Mouse (Mus musculus) right cerebral cortex, adult 2 months (tissue): ENCODE results near the gene Nol7.

Source experiments
- DNase-seq, 2 experiments: peaks; one replicate each; pipeline ENCODE4 v3.0.0; 2021 to 2022; ENCODE audit warnings: low spot score in 2 of 2

Gene Nol7

DNA sequence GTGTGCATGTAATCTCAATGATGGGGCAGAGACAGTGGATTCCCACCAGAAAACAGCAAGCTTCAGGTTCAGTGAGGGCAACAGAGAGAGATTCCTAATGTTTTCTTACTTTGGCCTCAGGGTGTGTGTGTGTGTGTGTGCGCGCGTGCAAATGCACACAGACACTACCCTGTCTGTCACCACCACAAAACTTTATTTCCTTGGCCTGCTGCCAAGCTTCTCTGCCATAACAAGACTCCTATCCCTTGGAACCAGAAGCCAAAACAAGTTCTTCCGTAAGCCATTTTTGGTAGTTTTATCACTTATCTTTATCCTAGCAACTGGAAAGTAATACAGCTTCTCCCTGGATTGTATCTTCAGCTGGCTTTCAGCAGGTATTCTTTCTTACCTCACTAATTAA lies 30.2 kb downstream of the Nol7 start:
- no peak for DNase-seq

DNA sequence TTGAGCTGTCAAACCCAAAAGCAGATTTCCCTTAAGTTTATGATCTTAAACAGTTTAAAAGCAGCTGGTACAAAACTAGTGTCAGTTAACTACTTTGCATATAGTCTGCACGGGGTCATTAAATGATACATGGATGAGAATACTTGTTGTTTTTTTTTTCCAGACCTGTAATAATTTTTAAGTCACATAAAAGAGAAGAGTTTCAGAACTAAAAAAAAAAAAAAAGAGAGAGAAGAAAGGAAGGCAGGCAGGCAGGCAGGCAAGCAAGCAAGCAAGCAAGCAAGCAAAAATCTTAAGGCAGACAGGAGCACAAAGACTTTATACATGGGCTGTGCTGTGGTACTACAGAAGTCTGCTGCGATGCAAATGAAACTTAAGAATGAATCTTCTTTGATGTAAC lies 35.2 kb downstream of the Nol7 start:
- no peak for DNase-seq

DNA sequence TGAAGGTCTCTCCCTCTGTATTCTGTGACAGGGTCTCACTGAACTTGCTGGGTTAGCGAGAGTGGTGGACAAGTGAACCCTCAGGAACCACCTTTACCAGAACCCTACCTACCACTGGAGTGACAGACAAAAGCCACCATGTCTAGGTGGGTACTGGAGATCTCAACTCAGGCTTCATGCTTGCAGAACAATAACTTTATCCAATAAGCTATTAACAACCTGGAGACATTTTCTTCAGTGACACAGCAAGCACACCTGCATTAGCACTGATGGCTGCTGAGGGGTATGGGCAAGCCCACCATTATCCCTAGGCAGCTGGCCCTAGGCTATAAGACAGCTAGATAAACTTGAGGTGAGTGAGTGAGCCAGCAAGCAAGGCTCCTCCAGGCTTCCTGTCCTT lies 42.2 kb downstream of the Nol7 start:
- DNase-seq: no peak

DNA sequence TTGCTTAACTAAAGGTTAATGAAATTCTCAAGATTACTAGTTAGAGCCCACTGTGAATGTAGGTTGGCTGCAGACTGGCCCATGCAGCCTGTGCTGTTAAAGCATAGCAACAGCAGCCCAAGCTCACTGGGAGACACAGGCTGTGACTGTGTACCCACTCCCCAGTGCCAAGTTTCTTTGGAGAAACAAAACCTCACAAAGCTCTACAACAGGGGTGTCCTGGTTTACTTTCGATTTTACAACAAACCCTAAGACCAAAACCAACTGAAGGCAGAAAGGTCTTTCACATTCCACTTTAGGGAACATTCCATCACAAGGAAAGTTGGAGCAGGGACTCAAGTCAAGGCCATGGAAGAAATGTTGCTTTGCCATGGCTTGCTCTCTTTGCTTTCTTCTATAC lies 44.4 kb downstream of the Nol7 start:
- no peak for DNase-seq

DNA sequence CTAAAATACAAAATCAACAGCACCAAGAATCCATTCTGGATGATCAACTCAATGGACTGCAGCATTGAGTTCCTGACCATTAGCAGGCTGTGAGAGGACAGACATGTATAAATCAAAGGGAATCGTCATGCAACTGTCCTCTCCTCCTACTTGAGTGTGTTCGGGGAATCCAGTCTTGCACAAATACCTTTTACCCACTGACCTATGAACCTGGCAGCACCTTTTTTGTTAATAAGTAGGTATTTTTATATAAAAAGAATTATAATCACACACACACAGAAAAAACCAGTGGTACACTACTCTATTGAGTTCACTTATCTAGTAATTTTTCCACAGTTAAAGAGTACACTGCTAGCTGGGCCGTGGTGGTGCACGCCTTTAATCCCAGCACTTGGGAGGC lies 45.5 kb downstream of the Nol7 start:
- DNase-seq: no peak

DNA sequence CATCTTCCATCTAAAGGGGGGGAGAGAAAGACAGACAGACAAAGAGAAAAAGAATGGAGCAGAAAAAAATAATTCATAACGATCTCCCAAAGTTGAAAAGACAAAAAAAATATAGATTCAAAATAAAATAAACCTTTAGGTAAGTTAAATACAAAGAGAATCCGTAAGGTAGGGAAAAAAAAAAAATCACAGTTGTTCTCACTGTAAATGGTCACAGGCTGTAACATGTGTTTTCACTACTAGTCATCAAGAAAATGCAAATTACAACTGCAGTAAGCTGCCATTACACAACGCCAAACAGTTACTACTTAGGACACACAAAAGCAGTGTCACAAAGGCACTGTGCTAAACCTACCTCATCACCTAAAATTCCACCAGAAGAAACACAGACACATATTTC lies 46.5 kb downstream of the Nol7 start:
- no peak for DNase-seq

DNA sequence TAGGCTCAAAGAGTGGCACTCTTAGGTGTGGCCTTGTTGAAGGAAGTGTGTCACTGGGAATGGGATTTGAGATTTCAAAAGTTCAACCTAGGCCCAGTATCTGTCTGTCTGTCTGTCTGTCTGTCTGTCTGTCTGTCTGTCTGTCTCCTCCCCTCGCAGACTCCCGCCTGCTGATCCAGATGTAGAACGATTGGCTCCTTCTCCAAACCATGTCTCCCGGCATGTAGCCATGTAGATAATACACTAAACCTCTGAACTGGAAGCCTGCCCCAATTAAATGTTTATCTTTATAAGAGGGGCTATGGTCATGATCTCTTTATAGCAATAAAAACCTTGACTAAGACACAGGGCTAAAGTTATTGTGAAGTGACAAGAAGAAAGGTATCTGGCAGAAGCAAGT lies 47.6 kb downstream of the Nol7 start:
- DNase-seq: no peak

DNA sequence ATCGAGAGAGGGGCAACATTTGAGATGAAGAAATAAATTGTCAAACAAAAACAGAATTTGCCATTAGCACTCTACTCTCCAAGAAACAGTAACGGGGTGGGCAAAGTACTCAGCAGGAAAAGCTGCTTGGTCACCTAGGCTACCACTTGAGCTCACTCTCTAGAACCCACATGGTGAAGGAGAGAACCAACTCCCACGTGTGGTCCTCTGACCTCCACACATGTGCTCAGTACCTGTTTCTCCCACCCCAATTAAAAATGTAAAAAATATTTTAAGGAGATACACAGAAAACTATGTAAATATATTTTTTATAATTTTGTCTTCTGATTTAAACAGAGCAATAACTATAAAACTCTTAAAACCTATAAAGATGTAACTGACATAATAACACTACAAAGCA lies 49.5 kb downstream of the Nol7 start:
- no peak for DNase-seq

DNA sequence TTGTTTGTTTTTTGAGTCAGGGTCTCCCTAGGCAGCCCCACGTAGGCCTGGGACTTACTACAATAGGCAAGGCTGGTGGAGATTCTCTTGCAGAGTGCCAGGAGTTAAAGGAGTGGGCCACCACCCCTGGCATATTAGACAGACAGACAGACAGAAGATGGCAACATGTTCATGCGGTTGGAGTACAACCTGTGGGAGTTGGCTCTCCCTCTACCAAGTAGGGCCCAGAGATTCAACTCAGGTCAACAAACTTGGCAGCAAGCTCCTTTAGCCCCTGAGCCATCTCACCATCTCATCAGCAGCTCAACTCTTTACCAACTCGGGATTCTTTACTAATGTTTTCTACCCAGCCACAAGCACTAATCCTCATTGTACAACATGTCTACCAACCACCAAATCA lies 52.5 kb downstream of the Nol7 start:
- DNase-seq: no peak

DNA sequence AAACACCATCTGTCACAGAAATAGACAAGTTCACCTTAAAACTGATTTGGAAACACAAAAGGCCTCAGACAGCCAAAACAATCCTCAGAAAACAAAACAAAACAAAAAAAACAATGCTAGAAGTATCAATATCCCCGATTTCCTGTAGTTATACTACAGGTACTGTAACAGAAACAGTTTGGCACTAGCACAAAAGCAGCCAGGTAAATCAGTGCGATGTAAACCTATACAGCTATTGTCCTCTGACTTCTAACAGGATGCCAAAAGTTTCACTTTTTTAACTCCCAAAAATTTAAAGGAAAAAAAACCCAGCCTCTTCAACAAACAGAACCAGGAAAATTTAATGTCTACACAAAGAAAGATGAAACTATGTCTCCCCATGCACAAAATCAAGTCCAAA lies 54.0 kb downstream of the Nol7 start:
- no peak for DNase-seq

DNA sequence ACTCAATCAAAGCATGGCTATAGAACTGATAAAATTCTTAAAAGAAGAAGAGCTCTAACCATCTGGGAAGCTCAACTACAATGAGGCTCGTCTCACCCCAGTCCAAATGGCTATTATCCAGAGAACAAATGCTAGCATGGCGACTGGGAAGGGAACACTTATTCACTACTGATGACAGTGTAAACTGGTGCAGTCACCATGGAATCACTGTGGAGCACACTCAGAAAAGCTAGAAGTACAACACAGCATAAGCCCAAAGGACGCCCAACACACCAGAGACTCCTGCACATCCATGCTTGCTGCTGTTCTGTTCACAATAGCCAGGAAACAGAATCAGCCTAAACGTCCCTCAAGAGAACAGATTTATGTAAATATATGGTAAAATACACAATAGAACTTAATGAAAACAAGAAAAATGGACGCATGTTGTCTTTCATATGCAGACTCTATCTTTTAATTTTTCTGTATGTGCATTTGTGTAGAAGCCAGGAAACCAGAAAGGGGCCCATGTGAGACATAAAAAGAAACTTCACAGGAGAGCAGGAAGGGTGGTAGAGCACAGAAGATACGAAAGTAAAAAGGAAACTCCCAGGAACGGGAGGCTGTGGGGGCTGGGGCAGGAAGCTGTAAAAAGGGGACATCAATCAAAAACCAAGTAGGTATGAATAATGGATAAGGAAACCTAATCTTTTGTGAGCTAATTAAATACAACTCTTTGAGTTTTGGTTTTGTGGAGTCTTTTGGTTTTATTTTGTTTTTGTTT lies 54.8 kb downstream of the Nol7 start:
- no peak for DNase-seq

DNA sequence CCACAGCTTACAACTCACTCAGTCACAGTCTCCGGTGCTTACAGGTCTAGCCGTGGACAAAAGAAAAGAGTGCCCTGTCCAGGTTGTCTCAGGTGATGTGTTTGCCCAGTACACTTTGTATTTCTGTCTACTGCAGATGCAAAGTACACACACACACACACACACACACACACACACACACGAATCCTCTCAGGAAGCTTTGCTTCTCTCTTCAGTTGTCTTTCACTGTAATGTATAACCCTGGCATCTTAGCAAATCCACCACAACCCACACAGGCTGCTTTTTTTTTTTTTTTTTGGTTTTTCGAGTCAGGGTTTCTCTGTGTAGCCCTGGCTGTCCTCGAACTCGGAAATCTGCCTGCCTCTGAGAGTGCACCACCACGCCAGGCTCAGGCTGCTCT lies 56.2 kb downstream of the Nol7 start:
- no peak for DNase-seq
